Comparison of ENCODE assay signal across 19 mouse cellular contexts in genomic region chr13:36276194-36276593, GRCm38 (mm10).
DNase-seq lines count a peak whose midpoint lies in the region; ATAC-seq and TF ChIP-seq lines count a peak whose summit lies in the region.
"Had no signal": no experiment of that assay in that cellular context is flagged by ENCODE, and none has a peak within 500 bp of the region (broad histone marks: within the 10 kb centered on the region; RNA-seq: fewer than 3 reads in every experiment).

No protein-coding gene starts in this region.

- H3K9me3 ChIP-seq in intestine, postnatal 0 days (ENCODE audit: control insufficient read depth), result no peaks in the 10 kb centered on the region
- H3K9me3 ChIP-seq in intestine, embryonic 16.5 days (ENCODE audit: control insufficient read depth, low read length), result no peaks in the 10 kb centered on the region
- no peaks in the 10 kb centered on the region for H3K9me3 ChIP-seq in lung, postnatal 0 days (ENCODE audit: low read length)
- H3K9me3 ChIP-seq: embryonic facial prominence, embryonic 15.5 days; heart, embryonic 12.5 days; limb, embryonic 10.5 days; liver, embryonic 13.5 days; midbrain, embryonic 13.5 days had no signal

- 74% methylated on average over 2 of the region's 2 CpGs for WGBS in intestine, postnatal 0 days
- WGBS in intestine, embryonic 16.5 days, result 81% methylated on average over 2 of the region's 2 CpGs
- 79% methylated on average over 2 of the region's 2 CpGs for WGBS in lung, postnatal 0 days
- WGBS in small intestine, adult 2 months, result 78% methylated on average over 2 of the region's 2 CpGs

- no peak for TF ChIP-seq EP300 in lung, postnatal 0 days (IDR thresholded peaks at IDR 0.05)

- no peak overlapping the region for H3K4me3 ChIP-seq in intestine, postnatal 0 days (ENCODE audit: low read depth, low read length)
- H3K4me3 ChIP-seq in intestine, embryonic 16.5 days (ENCODE audit: low read length), result no peak overlapping the region
- H3K4me3 ChIP-seq in lung, postnatal 0 days (ENCODE audit: low read depth, low read length), result no peak overlapping the region
- H3K4me3 ChIP-seq in small intestine, adult 2 months (ENCODE audit: low read depth, low read length), result no peak overlapping the region
- H3K4me3 ChIP-seq: embryonic facial prominence, embryonic 15.5 days; heart, embryonic 12.5 days; left cerebral cortex, adult 2 months; limb, embryonic 10.5 days; liver, embryonic 13.5 days; midbrain, embryonic 13.5 days had no signal

- H3K9ac ChIP-seq in intestine, postnatal 0 days (ENCODE audit: low read depth, low read length), result no peak overlapping the region
- H3K9ac ChIP-seq in intestine, embryonic 16.5 days (ENCODE audit: low read depth, low read length), result no peak overlapping the region
- H3K9ac ChIP-seq in lung, postnatal 0 days (replicated peaks; ENCODE audit: low read depth), result no peak overlapping the region
- H3K9ac ChIP-seq: embryonic facial prominence, embryonic 15.5 days; heart, embryonic 12.5 days; liver, embryonic 13.5 days; midbrain, embryonic 13.5 days had no signal

- TF ChIP-seq CTCF in intestine, postnatal 0 days (IDR thresholded peaks at IDR 0.05; ENCODE audit: low read depth), result peak; percentile 63
- peak; percentile 58 for TF ChIP-seq CTCF in lung, postnatal 0 days (IDR thresholded peaks at IDR 0.05)
- TF ChIP-seq CTCF in small intestine, adult 2 months (IDR thresholded peaks at IDR 0.05; ENCODE audit: extremely low read depth, insufficient read length, insufficient replicate concordance, low read depth, low read length), result peak; percentile 18; the same call in 1 of the 2 replicates

- no peak overlapping the region for H3K4me2 ChIP-seq in intestine, postnatal 0 days (replicated peaks; ENCODE audit: low read depth)
- H3K4me2 ChIP-seq in intestine, embryonic 16.5 days (ENCODE audit: low read depth, low read length), result no peak overlapping the region
- no peak overlapping the region for H3K4me2 ChIP-seq in lung, postnatal 0 days (replicated peaks; ENCODE audit: low read depth, low read length)
- H3K4me2 ChIP-seq: embryonic facial prominence, embryonic 15.5 days; heart, embryonic 12.5 days; liver, embryonic 13.5 days; midbrain, embryonic 13.5 days had no signal

- DNase-seq in adrenal gland, adult 2 months, result peak; percentile 10
- no peak for DNase-seq in adrenal gland, postnatal 25 days
- DNase-seq in lung, postnatal 0 days (ENCODE audit: low spot score), result no peak
- DNase-seq in lung, postnatal 25 days (ENCODE audit: low spot score), result no peak
- no peak for DNase-seq in adrenal gland, adult (ENCODE audit: inconsistent age in 2 of 2, low spot score in 1 of 2)
- DNase-seq: cerebellum, adult 9-11 months; heart, postnatal 4 days; liver, embryonic 13.5 days; retina, postnatal 1 day; thymus, postnatal 4 days had no signal

- H3K27ac ChIP-seq in intestine, postnatal 0 days (ENCODE audit: low read depth, low read length), result no peak overlapping the region
- H3K27ac ChIP-seq in intestine, embryonic 16.5 days (ENCODE audit: low read length), result no peak overlapping the region
- no peak overlapping the region for H3K27ac ChIP-seq in lung, postnatal 0 days (ENCODE audit: low read length)
- H3K27ac ChIP-seq in small intestine, adult 2 months (ENCODE audit: insufficient read depth, low read depth, low read length), result no peak overlapping the region
- H3K27ac ChIP-seq: embryonic facial prominence, embryonic 15.5 days; left cerebral cortex, adult 2 months; limb, embryonic 10.5 days; liver, embryonic 13.5 days; midbrain, embryonic 13.5 days had no signal

- H3K27me3 ChIP-seq in intestine, postnatal 0 days (replicated peaks; ENCODE audit: control insufficient read depth, insufficient read depth, low read length), result no peaks in the 10 kb centered on the region
- no peaks in the 10 kb centered on the region for H3K27me3 ChIP-seq in intestine, embryonic 16.5 days (replicated peaks; ENCODE audit: control insufficient read depth, insufficient read depth, low read length)
- H3K27me3 ChIP-seq in lung, postnatal 0 days (replicated peaks; ENCODE audit: insufficient read depth, low read length), result no peaks in the 10 kb centered on the region
- no peaks in the 10 kb centered on the region for H3K27me3 ChIP-seq in small intestine, adult 2 months (ENCODE audit: control insufficient read depth, insufficient read depth, low read length)
- H3K27me3 ChIP-seq: embryonic facial prominence, embryonic 15.5 days; heart, embryonic 12.5 days; liver, embryonic 13.5 days had no signal

- no peaks in the 10 kb centered on the region for H3K36me3 ChIP-seq in intestine, postnatal 0 days (ENCODE audit: control insufficient read depth, insufficient read depth)
- H3K36me3 ChIP-seq in intestine, embryonic 16.5 days (ENCODE audit: control insufficient read depth, insufficient read depth, low read length), result no peaks in the 10 kb centered on the region
- no peaks in the 10 kb centered on the region for H3K36me3 ChIP-seq in lung, postnatal 0 days (ENCODE audit: insufficient read depth, low read length)
- H3K36me3 ChIP-seq in small intestine, adult 2 months (ENCODE audit: control insufficient read depth, insufficient read depth, low read length), result no peaks in the 10 kb centered on the region
- H3K36me3 ChIP-seq: embryonic facial prominence, embryonic 15.5 days; heart, embryonic 12.5 days; limb, embryonic 10.5 days; liver, embryonic 13.5 days; midbrain, embryonic 13.5 days had no signal

- ATAC-seq in intestine, postnatal 0 days, result no peak
- no peak for ATAC-seq in intestine, embryonic 16.5 days
- no peak for ATAC-seq in lung, postnatal 0 days
- ATAC-seq: inflammation-experienced regulatory T-cells, adult 6 months; midbrain, embryonic 13.5 days had no signal

- no peak for TF ChIP-seq POLR2A in small intestine, adult 2 months (IDR thresholded peaks at IDR 0.05; ENCODE audit: low read depth, low read length)

- H3K4me1 ChIP-seq in intestine, postnatal 0 days (replicated peaks; ENCODE audit: control insufficient read depth, insufficient read depth, low read length), result no peaks in the 10 kb centered on the region
- H3K4me1 ChIP-seq in intestine, embryonic 16.5 days (ENCODE audit: control insufficient read depth, insufficient read depth, low read length), result no peaks in the 10 kb centered on the region
- H3K4me1 ChIP-seq in lung, postnatal 0 days (ENCODE audit: insufficient read depth, low read depth, low read length), result no peaks in the 10 kb centered on the region
- H3K4me1 ChIP-seq in small intestine, adult 2 months (ENCODE audit: control insufficient read depth, insufficient read depth, insufficient read length, low read length), result no peaks in the 10 kb centered on the region
- H3K4me1 ChIP-seq: embryonic facial prominence, embryonic 15.5 days; limb, embryonic 10.5 days; liver, embryonic 13.5 days had no signal
